Mouse (Mus musculus): Measurements from ENCODE around the gene Ccdc173. TPM values are rescaled to one million over a fixed set of nuclear protein-coding genes. Genes with fewer than 3 reads are reported as not detected.
"Not testable (repeated sequence)": the region's sequence is repeated elsewhere in the genome, so short reads cannot be mapped to it uniquely, and the experiment has no call there.

Gene Ccdc173
- polyA plus RNA-seq, 1 experiment from 2014 or later, result 2.0 TPM

- ATAC-seq (ENCODE audit: insufficient read depth) (no peak), DNase-seq (no peak)
- Histone ChIP-seq H3K36me3 (ENCODE audit: insufficient read depth) (no peaks in the 10 kb centered on the region), H3K9ac (no peak overlapping the region), H3K4me3 (ENCODE audit: low read depth, low read length) (no peak overlapping the region), H3K27ac (ENCODE audit: low read depth) (no peak overlapping the region), H3K9me3 (ENCODE audit: low read depth, low read length) (no peaks in the 10 kb centered on the region), H3K27me3 (ENCODE audit: insufficient read depth, low read length) (no peaks in the 10 kb centered on the region), H3K4me1 (ENCODE audit: insufficient read depth) (no peaks in the 10 kb centered on the region), H3K4me2 (no peak overlapping the region)
- TF ChIP-seq CTCF (IDR thresholded peaks at IDR 0.05; ENCODE audit: low read depth), result no peak
- WGBS, result 73% methylated on average over 9 of the region's 9 CpGs
Measured at GRCm38 (mm10) chr2:69818350-69819085, 29.1 kb upstream of the Ccdc173 start.

DNA sequence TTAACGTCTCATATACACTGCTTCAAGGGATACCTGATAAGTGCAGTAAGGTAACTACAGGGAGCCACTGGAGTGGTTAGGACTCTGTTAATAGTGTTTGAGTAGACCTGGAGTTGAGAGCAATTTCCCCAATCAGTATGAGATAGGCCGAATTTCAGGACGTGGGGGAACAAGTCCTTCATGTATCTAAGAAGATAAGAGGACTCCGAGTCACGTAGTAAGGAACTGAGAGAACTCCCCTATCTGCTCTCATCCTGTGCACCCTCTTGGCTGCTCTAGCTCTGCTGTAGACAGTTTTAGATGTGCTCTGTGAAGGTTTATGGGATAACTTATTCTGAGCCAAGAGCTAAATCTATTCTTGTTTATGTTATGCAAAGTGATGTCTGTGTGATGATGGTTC lies 27.2 kb upstream of the Ccdc173 start:
- TF ChIP-seq CTCF (IDR thresholded peaks at IDR 0.05; ENCODE audit: low read depth), result no peak
- Histone ChIP-seq H3K27me3 (ENCODE audit: insufficient read depth, low read length) (no peaks in the 10 kb centered on the region), H3K4me2 (no peak overlapping the region), H3K9ac (no peak overlapping the region), H3K4me1 (ENCODE audit: insufficient read depth) (no peaks in the 10 kb centered on the region), H3K9me3 (ENCODE audit: low read depth, low read length) (no peaks in the 10 kb centered on the region), H3K36me3 (ENCODE audit: insufficient read depth) (no peaks in the 10 kb centered on the region), H3K27ac (ENCODE audit: low read depth) (no peak overlapping the region), H3K4me3 (ENCODE audit: low read depth, low read length) (no peak overlapping the region)
- ATAC-seq (ENCODE audit: insufficient read depth) (no peak), DNase-seq (no peak)
- 40% methylated on average over 5 of the region's 5 CpGs for WGBS

- DNase-seq; H3K27me3 ChIP-seq (ENCODE audit: insufficient read depth, low read length): not testable (repeated sequence)
- WGBS, result 54% methylated on average over 7 of the region's 7 CpGs
Measured at GRCm38 (mm10) chr2:69811349-69811748, 22.0 kb upstream of the Ccdc173 start.

GRCm38 (mm10) chr2:69810169-69810568 lies 20.8 kb upstream of the Ccdc173 start:
- Histone ChIP-seq H3K4me3 (ENCODE audit: low read depth, low read length) (no peak overlapping the region), H3K4me2 (no peak overlapping the region), H3K36me3 (ENCODE audit: insufficient read depth) (no peaks in the 10 kb centered on the region), H3K4me1 (ENCODE audit: insufficient read depth) (no peaks in the 10 kb centered on the region), H3K9me3 (ENCODE audit: low read depth, low read length) (no peaks in the 10 kb centered on the region), H3K27ac (ENCODE audit: low read depth) (no peak overlapping the region), H3K9ac (no peak overlapping the region), H3K27me3 (ENCODE audit: insufficient read depth, low read length) (no peaks in the 10 kb centered on the region)
- DNase-seq, result no peak
- no peak for TF ChIP-seq CTCF (IDR thresholded peaks at IDR 0.05; ENCODE audit: low read depth)
- WGBS, result 52% methylated on average over 15 of the region's 15 CpGs
- no peak for ATAC-seq (ENCODE audit: insufficient read depth)

More at GRCm38 (mm10) chr2:69811349-69811748, 22.0 kb upstream of the Ccdc173 start:
- not testable (repeated sequence) for H3K9me3 ChIP-seq (ENCODE audit: low read depth, low read length); H3K36me3 ChIP-seq (ENCODE audit: insufficient read depth); H3K4me2 ChIP-seq; H3K4me3 ChIP-seq (ENCODE audit: low read depth, low read length); H3K27ac ChIP-seq (ENCODE audit: low read depth); ATAC-seq (ENCODE audit: insufficient read depth); H3K4me1 ChIP-seq (ENCODE audit: insufficient read depth); H3K9ac ChIP-seq

- DNase-seq; H3K36me3 ChIP-seq (ENCODE audit: insufficient read depth); H3K27ac ChIP-seq (ENCODE audit: low read depth); H3K4me3 ChIP-seq (ENCODE audit: low read depth, low read length); H3K27me3 ChIP-seq (ENCODE audit: insufficient read depth, low read length); ATAC-seq (ENCODE audit: insufficient read depth); H3K4me1 ChIP-seq (ENCODE audit: insufficient read depth); H3K9me3 ChIP-seq (ENCODE audit: low read depth, low read length); H3K4me2 ChIP-seq; H3K9ac ChIP-seq: not testable (repeated sequence)
- 80% methylated on average over 8 of the region's 9 CpGs for WGBS
Measured at GRCm38 (mm10) chr2:69804663-69805062, 15.3 kb upstream of the Ccdc173 start.

- no peak for TF ChIP-seq CTCF (IDR thresholded peaks at IDR 0.05; ENCODE audit: low read depth)
- Histone ChIP-seq H3K27me3 (ENCODE audit: insufficient read depth, low read length) (no peaks in the 10 kb centered on the region), H3K4me1 (ENCODE audit: insufficient read depth) (no peaks in the 10 kb centered on the region), H3K4me3 (ENCODE audit: low read depth, low read length) (no peak overlapping the region), H3K9ac (no peak overlapping the region), H3K9me3 (ENCODE audit: low read depth, low read length) (no peaks in the 10 kb centered on the region), H3K27ac (ENCODE audit: low read depth) (no peak overlapping the region), H3K36me3 (ENCODE audit: insufficient read depth) (no peaks in the 10 kb centered on the region), H3K4me2 (no peak overlapping the region)
- ATAC-seq (ENCODE audit: insufficient read depth), result no peak
- no peak for DNase-seq
- 64% methylated on average over 8 of the region's 8 CpGs for WGBS
Measured at GRCm38 (mm10) chr2:69803756-69804155, 14.4 kb upstream of the Ccdc173 start.

DNA sequence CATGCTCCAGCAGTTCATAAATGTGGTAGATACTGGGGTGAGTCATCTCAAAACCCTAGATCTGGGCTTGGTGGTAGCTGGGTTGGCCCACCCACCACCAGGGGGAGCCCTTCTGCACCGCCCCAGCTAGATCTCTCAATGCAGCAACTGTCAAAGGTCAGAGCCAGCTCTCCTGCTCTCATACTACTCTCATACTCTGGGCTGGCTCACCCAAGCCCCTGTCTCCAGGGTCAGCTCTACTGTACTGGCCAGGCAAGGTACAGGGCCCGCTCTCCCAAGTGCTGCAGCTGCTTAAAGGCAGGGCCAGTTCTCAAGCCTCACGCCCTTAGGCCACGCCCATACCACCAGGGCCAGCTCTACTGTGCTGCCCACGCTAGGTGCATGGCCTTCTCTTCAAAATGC lies 13.5 kb upstream of the Ccdc173 start:
- peak; percentile 69 for DNase-seq
- Histone ChIP-seq H3K9me3 (ENCODE audit: low read depth, low read length) (no peaks in the 10 kb centered on the region), H3K9ac (no peak overlapping the region), H3K4me1 (ENCODE audit: insufficient read depth) (no peaks in the 10 kb centered on the region), H3K36me3 (ENCODE audit: insufficient read depth) (no peaks in the 10 kb centered on the region), H3K27ac (ENCODE audit: low read depth) (no peak overlapping the region), H3K4me2 (no peak overlapping the region), H3K27me3 (ENCODE audit: insufficient read depth, low read length) (no peaks in the 10 kb centered on the region), H3K4me3 (ENCODE audit: low read depth, low read length) (no peak overlapping the region)
- TF ChIP-seq CTCF (IDR thresholded peaks at IDR 0.05; ENCODE audit: low read depth), result peak; percentile 74
- ATAC-seq (ENCODE audit: insufficient read depth), result peak; percentile 75; the same call in 1 of the 2 replicates
- WGBS, result 58% methylated on average over 5 of the region's 5 CpGs

All from lung, embryonic 14.5 days (tissue).